Mouse (Mus musculus) monocyte, adult 2 months (primary cell): ENCODE measurements around the gene V1rd19.
"Not testable (repeated sequence)": the region's sequence is repeated elsewhere in the genome, so short reads cannot be mapped to it uniquely, and the experiment has no call there.

ENCODE experiments used
- DNase-seq, 2 experiments: peaks; one replicate each; pipeline ENCODE4 v3.0.0; 2022; ENCODE audit warnings: low spot score in 2 of 2, low read depth in 1 of 2

V1rd19 gene

GRCm38 (mm10) chr7:24001391-24001790, at the start of gene V1rd19:
V1rd19 (plus strand) TSS chr7:24001691.
- DNase-seq, result no peak

- DNase-seq, result not testable (repeated sequence)
These were observed 33.4 kb upstream of the V1rd19 start for GRCm38 (mm10) chr7:23968044-23968443.

- not testable (repeated sequence) for DNase-seq
These were observed 27.2 kb upstream of the V1rd19 start, which contains the start of gene Vmn1r181 for GRCm38 (mm10) chr7:23974315-23974714. Vmn1r181 (plus strand) TSS chr7:23974615.

GRCm38 (mm10) chr7:24052660-24053304, 51.3 kb downstream of the V1rd19 start, which contains the start of gene Vmn1r183:
Vmn1r183 (plus strand) TSS chr7:24053254.
- no peak for DNase-seq
